Mouse (Mus musculus): ENCODE measurements around the gene Syt15.

Gene Syt15

DNA sequence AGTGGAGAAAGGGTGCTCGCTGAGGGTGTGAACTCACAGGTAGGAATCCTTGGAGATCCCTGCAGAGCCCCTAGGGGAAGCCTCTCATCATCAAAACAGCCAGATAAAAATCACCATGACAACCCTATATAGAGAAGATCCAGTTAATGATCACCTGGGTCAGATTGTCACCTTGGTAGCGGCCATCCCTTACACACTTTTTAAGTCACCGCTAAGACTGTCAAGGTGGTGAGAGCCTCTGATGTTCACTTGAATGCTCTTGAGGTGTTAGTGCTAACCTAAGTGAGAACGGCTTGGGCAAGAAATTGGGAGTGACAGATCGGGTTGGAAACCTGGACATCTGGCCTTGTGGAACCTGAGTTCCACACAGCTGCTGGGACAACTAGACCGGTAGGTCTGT, at the start of gene Syt15:
Gene Syt15 (plus strand): TSS at position 301 of the 400 bp plus-strand sequence.
- in situ Hi-C loops (cut with MboI; ENCODE audit: low pct_unique_long_range_greater_than_20kb in 1 of 2, low sequenced_read_pairs in 2 of 2, unreplicated experiment in 1 of 2): no loop called here

- in situ Hi-C loops (cut with MboI; ENCODE audit: low pct_unique_long_range_greater_than_20kb in 1 of 2, low sequenced_read_pairs in 2 of 2, unreplicated experiment in 1 of 2): no loop called here
These were observed 48.3 kb upstream of the Syt15 start for GRCm38 (mm10) chr14:34171107-34171506.

DNA sequence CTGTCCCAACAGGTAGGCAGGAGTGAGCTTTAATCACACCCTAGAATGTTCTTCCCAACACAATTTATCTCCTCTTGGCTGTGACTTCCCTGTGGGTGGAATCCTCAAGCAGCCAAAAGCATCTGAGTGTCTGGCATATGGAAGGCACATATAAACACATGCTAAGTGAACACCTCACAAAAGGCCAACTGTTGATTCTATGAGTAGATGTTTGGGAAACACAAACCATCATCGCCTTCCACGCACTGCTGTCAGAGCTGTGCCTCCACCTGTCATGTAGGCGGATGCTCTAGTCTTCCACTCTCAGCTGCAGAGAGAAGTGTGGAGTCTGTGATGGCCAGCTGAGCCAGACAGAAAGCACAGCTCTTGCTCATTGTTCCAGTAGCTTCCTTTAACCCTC, 40.0 kb upstream of the Syt15 start:
- in situ Hi-C loops (cut with MboI; ENCODE audit: low pct_unique_long_range_greater_than_20kb in 1 of 2, low sequenced_read_pairs in 2 of 2, unreplicated experiment in 1 of 2): no loop called here

- in situ Hi-C loops (cut with MboI; ENCODE audit: low pct_unique_long_range_greater_than_20kb in 1 of 2, low sequenced_read_pairs in 2 of 2, unreplicated experiment in 1 of 2): no loop called here
These were observed 36.3 kb upstream of the Syt15 start for GRCm38 (mm10) chr14:34183101-34183500.

DNA sequence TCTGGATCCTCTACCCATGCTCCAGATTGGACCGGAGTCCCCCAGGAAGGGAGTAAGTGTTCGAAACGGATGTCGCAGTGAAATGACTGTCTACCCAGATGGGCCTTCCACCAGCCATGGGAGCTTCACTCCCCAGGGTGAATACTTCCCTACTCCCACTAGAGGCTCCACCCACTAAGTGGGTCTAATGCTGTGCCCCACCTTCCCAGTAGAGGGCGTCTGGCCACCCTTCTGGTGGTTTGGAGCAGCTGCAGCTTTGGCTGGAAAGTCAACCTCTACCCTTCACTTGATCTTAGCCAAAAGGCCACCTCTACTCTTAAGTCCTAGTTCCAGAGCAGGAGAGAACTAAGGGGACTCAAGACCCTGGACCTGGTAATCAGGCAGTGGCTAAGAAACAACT, 30.8 kb upstream of the Syt15 start:
- in situ Hi-C loops (cut with MboI; ENCODE audit: low pct_unique_long_range_greater_than_20kb in 1 of 2, low sequenced_read_pairs in 2 of 2, unreplicated experiment in 1 of 2): no loop called here

DNA sequence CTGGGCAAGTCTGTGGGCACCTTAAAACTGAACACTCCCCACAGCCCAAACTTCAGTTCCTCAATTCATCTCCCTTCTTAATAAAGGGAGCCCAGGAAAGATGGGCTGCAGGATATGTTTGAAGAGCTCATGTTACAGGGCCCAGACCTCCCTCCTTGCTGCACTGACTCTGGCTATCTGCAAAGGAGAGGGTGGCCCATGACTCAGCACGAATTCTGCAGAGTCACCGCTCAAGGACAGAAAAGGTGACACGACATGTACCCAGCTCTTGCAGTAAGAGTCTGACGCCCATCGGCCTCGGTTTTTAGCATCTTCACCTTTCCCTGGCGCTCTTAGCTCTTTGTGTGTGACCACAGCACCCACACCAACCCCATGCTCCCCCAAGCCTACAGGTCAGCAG, 29.0 kb upstream of the Syt15 start:
- in situ Hi-C loops (cut with MboI; ENCODE audit: low pct_unique_long_range_greater_than_20kb in 1 of 2, low sequenced_read_pairs in 2 of 2, unreplicated experiment in 1 of 2): no loop called here

DNA sequence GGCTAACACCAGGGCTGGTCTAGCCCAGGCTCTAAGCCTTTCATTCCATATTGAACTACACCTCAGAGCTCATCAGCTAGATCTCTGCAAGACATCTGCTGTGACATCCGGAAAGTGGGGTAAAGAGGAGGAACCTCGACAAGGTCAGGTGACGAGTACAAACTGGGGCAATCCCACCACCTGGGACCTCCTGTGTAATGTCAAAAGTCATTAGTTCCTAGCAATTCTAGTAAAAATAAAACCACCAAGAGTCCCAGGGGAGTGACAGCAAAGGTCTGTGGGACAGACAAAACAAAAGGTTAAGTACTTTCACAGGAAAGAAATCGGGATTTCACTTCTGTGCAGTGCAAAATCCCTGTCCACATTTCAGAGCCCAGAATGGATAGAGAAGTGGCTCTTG, 25.5 kb upstream of the Syt15 start:
- in situ Hi-C loops (cut with MboI; ENCODE audit: low pct_unique_long_range_greater_than_20kb in 1 of 2, low sequenced_read_pairs in 2 of 2, unreplicated experiment in 1 of 2): no loop called here

DNA sequence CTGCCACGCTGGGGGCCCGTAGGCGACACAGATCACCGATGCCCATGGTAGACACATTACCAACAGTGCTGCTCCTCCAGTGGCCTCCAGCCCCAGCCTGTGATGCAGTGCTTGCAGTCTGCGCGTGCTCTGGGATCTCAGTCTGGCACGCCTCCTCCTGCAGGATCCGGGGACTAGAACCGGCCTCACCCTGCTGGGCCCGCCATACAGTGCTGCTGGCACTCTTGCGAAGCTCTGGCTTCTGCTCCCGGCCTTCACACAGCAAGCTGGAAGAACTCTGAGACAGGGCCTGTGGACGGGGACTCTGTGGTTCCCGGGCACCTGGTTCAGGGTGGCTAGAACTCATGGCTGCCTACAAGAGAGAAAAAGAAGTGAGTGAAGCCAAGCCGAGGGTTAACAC, 23.9 kb upstream of the Syt15 start:
- in situ Hi-C loops (cut with MboI; ENCODE audit: low pct_unique_long_range_greater_than_20kb in 1 of 2, low sequenced_read_pairs in 2 of 2, unreplicated experiment in 1 of 2): no loop called here

GRCm38 (mm10) chr14:34196706-34197105, 22.7 kb upstream of the Syt15 start:
- in situ Hi-C loops (cut with MboI; ENCODE audit: low pct_unique_long_range_greater_than_20kb in 1 of 2, low sequenced_read_pairs in 2 of 2, unreplicated experiment in 1 of 2): no loop called here

GRCm38 (mm10) chr14:34200738-34201230, 18.6 kb upstream of the Syt15 start:
- in situ Hi-C loops (cut with MboI; ENCODE audit: low pct_unique_long_range_greater_than_20kb in 1 of 2, low sequenced_read_pairs in 2 of 2, unreplicated experiment in 1 of 2): no loop called here

GRCm38 (mm10) chr14:34201231-34202035, 18.0 kb upstream of the Syt15 start, which contains the start of gene Gprin2:
Gprin2 (minus strand) TSS chr14:34201653.
- in situ Hi-C loops (cut with MboI; ENCODE audit: low pct_unique_long_range_greater_than_20kb in 1 of 2, low sequenced_read_pairs in 2 of 2, unreplicated experiment in 1 of 2): no loop called here

DNA sequence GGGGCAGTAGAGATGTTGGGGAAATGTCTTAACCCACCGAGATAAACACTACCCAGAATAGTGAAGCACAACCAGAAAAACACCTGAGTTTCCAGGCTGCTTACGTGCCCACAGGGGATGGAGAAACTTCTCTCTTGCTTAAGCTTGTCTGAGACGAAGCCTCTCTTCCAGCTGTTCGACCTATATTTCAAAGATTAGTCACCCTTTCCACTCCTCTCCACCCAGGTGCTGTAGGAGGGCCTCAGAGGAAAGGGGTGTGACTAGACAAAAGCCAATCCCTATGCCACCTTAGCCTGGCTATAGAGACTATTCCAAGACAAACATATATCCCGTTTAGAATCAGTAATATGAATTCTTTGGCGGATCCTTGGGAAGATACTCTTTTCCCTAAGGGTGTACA, 11.4 kb upstream of the Syt15 start:
- in situ Hi-C loops (cut with MboI; ENCODE audit: low pct_unique_long_range_greater_than_20kb in 1 of 2, low sequenced_read_pairs in 2 of 2, unreplicated experiment in 1 of 2): no loop called here

DNA sequence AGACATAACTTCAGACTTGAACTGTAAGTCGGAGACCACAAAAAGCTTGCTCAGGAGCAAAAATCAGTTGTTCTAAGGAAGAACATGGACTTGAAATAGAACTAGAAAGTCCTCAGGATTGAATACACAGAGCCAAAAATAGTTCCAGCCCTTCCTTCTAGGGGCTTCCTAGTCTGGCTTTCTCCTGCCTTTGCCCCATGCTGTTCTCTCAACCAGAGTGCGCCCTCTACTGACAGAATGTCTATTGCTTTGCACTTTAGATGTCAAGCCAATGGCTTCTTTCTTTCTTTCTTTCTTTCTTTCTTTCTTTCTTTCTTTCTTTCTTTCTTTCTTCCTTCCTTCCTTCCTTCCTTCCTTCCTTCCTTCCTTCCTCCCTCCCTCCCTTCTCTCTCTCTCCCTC, 10.7 kb upstream of the Syt15 start:
- in situ Hi-C loops (cut with MboI; ENCODE audit: low pct_unique_long_range_greater_than_20kb in 1 of 2, low sequenced_read_pairs in 2 of 2, unreplicated experiment in 1 of 2): no loop called here

DNA sequence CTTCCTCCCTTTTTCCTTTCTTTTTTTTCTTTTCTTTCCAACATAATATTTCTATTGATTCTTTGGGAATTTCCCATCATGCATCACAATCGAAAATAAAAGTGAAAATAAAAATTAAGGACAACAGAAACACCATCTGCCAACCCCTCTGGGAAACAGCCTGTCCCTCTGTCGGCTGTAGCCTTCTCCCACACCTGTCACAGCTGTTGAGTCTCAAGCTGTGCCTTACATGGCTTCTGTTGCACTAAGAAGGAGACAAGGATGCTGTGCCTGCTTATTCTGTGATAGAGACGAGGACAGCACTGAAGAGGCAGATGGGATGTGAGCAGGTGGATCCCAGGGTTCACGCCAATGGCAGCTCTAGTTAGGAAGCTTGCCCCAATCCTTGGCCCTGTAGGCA, 10.3 kb upstream of the Syt15 start:
- in situ Hi-C loops (cut with MboI; ENCODE audit: low pct_unique_long_range_greater_than_20kb in 1 of 2, low sequenced_read_pairs in 2 of 2, unreplicated experiment in 1 of 2): no loop called here

- in situ Hi-C loops (cut with MboI; ENCODE audit: low pct_unique_long_range_greater_than_20kb in 1 of 2, low sequenced_read_pairs in 2 of 2, unreplicated experiment in 1 of 2): no loop called here
These were observed 9.5 kb upstream of the Syt15 start for GRCm38 (mm10) chr14:34209942-34210341.

GRCm38 (mm10) chr14:34215451-34216127, 3.8 kb upstream of the Syt15 start:
- in situ Hi-C loops (cut with MboI; ENCODE audit: low pct_unique_long_range_greater_than_20kb in 1 of 2, low sequenced_read_pairs in 2 of 2, unreplicated experiment in 1 of 2): no loop called here

DNA sequence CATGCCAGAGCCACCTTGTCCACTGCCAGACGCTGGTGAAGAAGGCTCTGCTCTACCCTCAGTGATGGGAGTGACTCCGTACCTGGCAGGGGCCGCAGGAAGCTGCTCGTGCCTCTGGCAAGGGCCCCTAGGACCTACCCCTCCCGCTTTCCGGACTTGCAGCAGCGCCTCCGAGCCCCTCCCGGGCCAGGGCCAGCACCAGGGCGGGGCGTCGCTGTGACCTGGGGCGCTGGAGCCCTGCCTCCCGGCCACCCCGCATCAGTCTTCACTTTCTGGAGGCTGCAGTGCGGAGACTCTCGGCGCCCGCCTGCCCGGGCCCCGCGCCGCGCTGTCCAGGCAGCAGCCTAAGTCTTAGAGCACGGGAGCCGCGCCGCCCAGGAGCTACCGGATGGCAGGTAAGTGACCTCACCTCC, 397 bp downstream of the Syt15 start:
- in situ Hi-C loops (cut with MboI; ENCODE audit: low pct_unique_long_range_greater_than_20kb in 1 of 2, low sequenced_read_pairs in 2 of 2, unreplicated experiment in 1 of 2): no loop called here

DNA sequence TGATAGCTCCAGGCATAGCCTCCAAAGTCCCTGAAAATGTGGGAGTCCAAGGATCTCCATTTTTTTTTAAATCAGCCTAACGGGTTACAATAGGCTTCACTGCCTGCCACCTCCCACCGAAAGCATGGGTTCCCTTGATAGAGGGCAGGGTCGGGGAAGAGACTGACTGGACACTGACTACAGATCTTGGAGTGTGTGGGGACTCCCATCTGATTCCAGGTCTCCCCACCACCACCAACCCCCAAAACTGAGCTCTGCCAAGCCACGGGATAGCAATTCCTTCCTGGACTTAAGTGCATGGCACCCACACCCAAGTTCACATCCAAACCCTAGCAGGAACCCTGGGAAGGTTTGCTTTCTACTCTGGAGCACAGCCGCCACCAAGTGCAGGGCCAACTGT, 1.0 kb downstream of the Syt15 start:
- in situ Hi-C loops (cut with MboI; ENCODE audit: low pct_unique_long_range_greater_than_20kb in 1 of 2, low sequenced_read_pairs in 2 of 2, unreplicated experiment in 1 of 2): no loop called here

DNA sequence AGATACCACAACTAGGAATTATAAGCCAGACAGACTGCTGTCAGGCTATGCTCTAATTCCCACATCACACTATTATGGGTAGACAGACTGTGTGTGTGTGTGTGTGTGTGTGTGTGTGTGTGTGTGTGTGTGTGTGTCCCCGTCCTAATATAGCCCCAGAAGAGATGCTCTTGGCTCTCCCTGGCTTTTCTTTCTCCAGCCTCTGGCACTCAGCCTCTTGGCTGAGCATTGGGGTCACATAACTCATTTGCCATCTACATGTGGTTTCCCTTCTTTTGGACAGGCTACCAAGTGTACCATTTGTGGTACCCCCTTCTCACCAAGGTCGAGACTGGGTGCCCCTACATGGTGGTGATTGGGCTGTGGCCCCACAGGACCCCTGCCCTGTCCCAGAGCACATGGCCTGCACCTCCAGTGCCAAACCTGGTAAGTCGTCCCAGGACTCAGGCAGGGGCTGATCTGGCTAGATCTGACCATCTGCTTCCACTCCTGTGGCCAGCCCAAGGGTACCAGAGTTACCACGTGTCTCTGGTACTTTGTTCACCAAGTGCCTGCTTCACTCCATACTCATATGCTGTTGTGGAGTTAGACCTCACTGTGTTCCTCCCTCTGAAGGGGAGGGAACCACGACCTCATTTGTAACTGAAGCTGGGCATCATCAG, 2.2 kb downstream of the Syt15 start:
- in situ Hi-C loops (cut with MboI; ENCODE audit: low pct_unique_long_range_greater_than_20kb in 1 of 2, low sequenced_read_pairs in 2 of 2, unreplicated experiment in 1 of 2): no loop called here
